Mouse (Mus musculus): ENCODE data around the gene Stxbp2. TPM values are rescaled to one million over a fixed set of nuclear protein-coding genes. Genes with fewer than 3 reads are reported as not detected.

The Stxbp2 gene
- total and polyA plus RNA-seq, 3 experiments = 81.1 to 186 (median 117) TPM

GRCm38 (mm10) chr8:3598054-3598453 is 32.7 kb upstream of the Stxbp2 start:
- Histone ChIP-seq H3K9me3 (replicated peaks; ENCODE audit: insufficient read depth, low read length) (no peaks in the 10 kb centered on the region), H3K4me3 (ENCODE audit: control insufficient read depth in 1 of 2, insufficient read depth in 1 of 2, low read depth in 2 of 2, low read length in 2 of 2) (no peak overlapping the region), H3K9ac (ENCODE audit: control insufficient read depth, low read depth, low read length, poor library complexity, severe bottlenecking) (no peak overlapping the region), H3K27me3 (ENCODE audit: control insufficient read depth in 1 of 2, insufficient read depth in 2 of 2, low read length in 2 of 2) (no peaks in the 10 kb centered on the region), H3K4me1 (ENCODE audit: control insufficient read depth in 1 of 2, insufficient read depth in 2 of 2, low read length in 2 of 2) (peaks cover 0 to 7% of the 10 kb centered on the region in 2 experiments; a peak in 2 of 4 replicates), H3K79me2 (ENCODE audit: control insufficient read depth, insufficient read depth, low read length, poor library complexity) (no peaks in the 10 kb centered on the region), H3K36me3 (ENCODE audit: control insufficient read depth in 1 of 2, insufficient read depth in 2 of 2, low read length in 2 of 2) (no peaks in the 10 kb centered on the region), H3K27ac (ENCODE audit: control insufficient read depth, low read depth, low read length) (no peak overlapping the region)
- DNase-seq (ENCODE audit: low read depth, low spot score) = no peak
- TF ChIP-seq EP300 (IDR thresholded peaks at IDR 0.05; ENCODE audit: low read depth in 1 of 2, low read length in 2 of 2) = no peak
- no peak for TF ChIP-seq POLR2AphosphoS2 (IDR thresholded peaks at IDR 0.05; ENCODE audit: low read length)
- no peak for TF ChIP-seq JUND (IDR thresholded peaks at IDR 0.05; ENCODE audit: low read depth, low read length)

- no peaks in the 10 kb centered on the region for H3K4me1 ChIP-seq (ENCODE audit: control insufficient read depth in 1 of 2, insufficient read depth in 2 of 2, low read length in 2 of 2)
- no peak overlapping the region for H3K27ac ChIP-seq (ENCODE audit: control insufficient read depth, low read depth, low read length)
- no peaks in the 10 kb centered on the region for H3K27me3 ChIP-seq (ENCODE audit: control insufficient read depth in 1 of 2, insufficient read depth in 2 of 2, low read length in 2 of 2)
- H3K36me3 ChIP-seq (ENCODE audit: control insufficient read depth in 1 of 2, insufficient read depth in 2 of 2, low read length in 2 of 2) = no peaks in the 10 kb centered on the region
- DNase-seq (ENCODE audit: low read depth, low spot score) = no peak
- TF ChIP-seq USF2 (IDR thresholded peaks at IDR 0.05; ENCODE audit: borderline replicate concordance in 1 of 2, insufficient read depth in 1 of 2, low read depth in 1 of 2, low read length in 2 of 2) (no peak), ETS1 (IDR thresholded peaks at IDR 0.05; ENCODE audit: low read depth, low read length) (no peak), RAD21 (IDR thresholded peaks at IDR 0.05; ENCODE audit: low read depth, low read length) (no peak), UBTF (IDR thresholded peaks at IDR 0.05; ENCODE audit: borderline replicate concordance, insufficient read depth, low read depth, low read length) (no peak), MAX (IDR thresholded peaks at IDR 0.05; ENCODE audit: low read length) (no peak), E2F4 (IDR thresholded peaks at IDR 0.05; ENCODE audit: borderline replicate concordance, low read depth, low read length) (no peak), NELFE (IDR thresholded peaks at IDR 0.05; ENCODE audit: low read depth, low read length) (no peak), CHD2 (IDR thresholded peaks at IDR 0.05; ENCODE audit: low read length) (no peak), SMC3 (IDR thresholded peaks at IDR 0.05; ENCODE audit: low read depth, low read length) (no peak), SIN3A (IDR thresholded peaks at IDR 0.05; ENCODE audit: low read length) (no peak), TBP (IDR thresholded peaks at IDR 0.05; ENCODE audit: low read depth, low read length) (no peak), MYC (IDR thresholded peaks at IDR 0.05; ENCODE audit: low read depth, low read length) (no peak), TCF12 (IDR thresholded peaks at IDR 0.05; ENCODE audit: low read depth, low read length) (no peak), MXI1 (IDR thresholded peaks at IDR 0.05; ENCODE audit: low read depth, low read length) (no peak)
- no peaks in the 10 kb centered on the region for H3K79me2 ChIP-seq (ENCODE audit: control insufficient read depth, insufficient read depth, low read length, poor library complexity)
- no peak overlapping the region for H3K9ac ChIP-seq (ENCODE audit: control insufficient read depth, low read depth, low read length, poor library complexity, severe bottlenecking)
- no peak overlapping the region for H3K4me3 ChIP-seq (ENCODE audit: control insufficient read depth in 1 of 2, insufficient read depth in 1 of 2, low read depth in 2 of 2, low read length in 2 of 2)
- H3K9me3 ChIP-seq (replicated peaks; ENCODE audit: insufficient read depth, low read length) = no peaks in the 10 kb centered on the region
Observed at GRCm38 (mm10) chr8:3599219-3599618, 31.5 kb upstream of the Stxbp2 start.
